Mouse (Mus musculus) bone marrow macrophage, adult 2 months (primary cell): ENCODE results near the gene Nfatc2ip. TPM values are rescaled to one million over a fixed set of nuclear protein-coding genes. Genes with fewer than 3 reads are reported as not detected.

ENCODE experiments used
- H3K27ac ChIP-seq: 2 replicates; pipeline ENCODE4 v1.5.1; 2012; ENCODE audit warnings: low read depth, low read length; ENCODE audit not compliant: insufficient read depth
- H3K4me1 ChIP-seq: 2 replicates; pipeline ENCODE4 v1.6.1; 2012; ENCODE audit warnings: low read length; ENCODE audit not compliant: control insufficient read depth, insufficient read depth
- H3K4me3 ChIP-seq: 2 replicates; pipeline ENCODE4 v1.5.1; 2012; ENCODE audit warnings: mild to moderate bottlenecking, low read length, moderate library complexity; ENCODE audit not compliant: insufficient read depth
- CTCF ChIP-seq: IDR thresholded peaks from 2 replicates; pipeline ENCODE4 v1.5.1; 2012; ENCODE audit warnings: low read depth, mild to moderate bottlenecking, low read length, moderate library complexity
- POLR2A ChIP-seq: IDR thresholded peaks from 2 replicates; pipeline ENCODE4 v1.6.1; 2012; ENCODE audit warnings: mild to moderate bottlenecking, low read depth, low read length, borderline replicate concordance
- polyA plus RNA-seq: library from polyadenylated mRNA; stranded (reverse); fragments of >200 nt; gene quantifications from 2 replicates; pipeline ENCODE4 v1.2.4, GENCODE M21; 2012; ENCODE audit not compliant: missing spikeins, insufficient read depth, insufficient read length

Nfatc2ip gene
- polyA plus RNA-seq = 9.5 and 10.3 TPM in 2 replicates

DNA sequence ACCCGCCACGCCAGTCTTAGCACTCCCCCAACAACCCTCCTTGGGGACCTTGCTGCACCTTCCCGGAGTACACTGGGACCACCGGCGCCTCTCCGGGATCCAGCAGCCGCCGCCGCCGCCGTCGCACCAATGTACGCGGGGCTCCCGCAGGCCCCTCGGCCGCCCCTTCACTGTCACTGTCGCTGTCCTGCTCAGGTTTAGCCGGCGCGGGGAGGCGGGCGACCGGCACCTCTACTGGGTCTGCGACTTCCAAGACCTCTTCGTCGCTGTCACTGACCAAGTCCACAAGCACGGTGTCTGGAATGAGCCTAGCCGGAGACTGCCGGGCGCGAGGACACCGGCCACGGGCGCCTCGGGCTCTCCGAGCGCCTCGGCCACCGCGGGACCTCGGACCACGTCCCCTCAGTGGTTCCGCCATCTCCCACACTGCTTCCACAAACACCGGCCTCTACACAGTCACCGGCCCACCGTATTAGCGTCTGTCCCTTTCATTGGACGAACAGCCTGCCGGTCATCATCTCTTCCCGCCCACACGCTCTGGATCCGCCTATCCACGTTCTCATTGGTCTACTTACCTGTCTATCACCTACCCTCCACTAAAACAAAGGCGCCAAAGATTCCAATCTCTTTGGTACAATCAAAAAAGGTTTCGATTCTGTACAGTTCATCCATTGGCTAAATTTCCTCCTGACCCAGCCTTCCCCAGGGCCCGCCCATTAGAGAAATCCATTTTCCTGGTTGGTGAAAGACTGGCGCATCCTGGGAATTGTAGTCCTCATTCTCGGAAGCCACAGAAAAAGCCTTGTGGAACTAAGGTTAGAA lies at the start of gene Nfatc2ip:
Gene Nfatc2ip, minus strand, starts transcription at position 440 of the 822 bp plus-strand sequence.
- TF ChIP-seq POLR2A (no peak), CTCF (no peak)
- H3K4me1 ChIP-seq = peaks cover 3% of the 10 kb centered on the region
- no peak within 1 kb of the TSS for H3K27ac ChIP-seq
- peak within 1 kb of the TSS; percentile 73 for H3K4me3 ChIP-seq

DNA sequence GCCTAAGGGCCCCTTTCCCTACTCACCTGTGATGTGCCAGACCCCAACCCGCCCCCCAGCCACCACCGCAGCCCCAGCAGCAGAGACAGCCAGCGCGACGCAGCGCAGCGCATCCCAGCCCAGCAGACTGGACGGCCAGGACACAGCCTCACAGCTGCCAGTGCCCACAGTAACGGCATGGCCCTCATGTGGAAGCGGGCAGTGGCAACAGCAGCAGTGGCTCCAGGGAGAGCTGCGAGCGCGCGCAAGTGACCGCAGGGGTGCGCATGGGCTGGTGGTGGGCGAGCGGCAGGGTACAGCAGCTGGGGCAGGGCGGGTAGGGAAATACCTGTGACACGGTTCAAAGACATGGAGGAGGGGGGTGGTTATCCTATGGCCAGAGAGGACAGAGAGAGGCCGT lies 49.7 kb upstream of the Nfatc2ip start:
- no peaks in the 10 kb centered on the region for H3K4me1 ChIP-seq
- H3K4me3 ChIP-seq = no peak overlapping the region
- no peak overlapping the region for H3K27ac ChIP-seq
- TF ChIP-seq POLR2A = no peak
- no peak for TF ChIP-seq CTCF

DNA sequence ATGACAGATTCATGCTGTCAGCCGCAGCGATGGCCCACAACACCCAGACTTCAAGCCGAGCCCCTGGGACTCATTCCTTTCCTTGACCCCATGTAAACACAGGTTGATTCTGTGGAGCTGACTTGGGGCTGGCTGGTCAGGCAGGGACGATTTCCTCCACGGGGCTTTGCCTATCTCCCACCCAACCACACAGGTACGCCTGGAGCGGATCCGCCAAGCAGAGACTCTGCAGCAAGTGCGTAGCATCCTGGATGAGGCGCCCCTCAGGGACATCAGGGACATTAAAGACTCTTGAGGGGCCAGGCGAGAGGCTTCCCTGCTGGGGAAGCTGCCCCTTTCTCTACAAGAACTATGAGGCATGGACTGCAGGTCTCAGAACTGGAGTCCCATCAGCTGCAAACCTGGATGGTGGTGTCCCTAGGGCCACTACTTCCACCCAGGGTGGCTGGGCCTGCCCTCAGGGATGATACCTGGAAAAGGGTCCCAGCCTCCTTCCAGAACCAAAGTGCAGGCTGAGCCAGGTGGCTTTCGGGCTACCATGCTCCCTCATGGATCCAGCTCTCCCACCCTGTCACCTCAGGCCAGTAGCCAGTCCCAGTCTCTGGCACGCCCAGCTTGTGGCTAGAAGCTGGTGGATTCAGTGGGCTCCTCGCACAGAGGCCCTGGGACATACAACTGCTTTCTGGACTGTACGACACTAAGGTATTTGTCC lies 48.7 kb upstream of the Nfatc2ip start:
- Histone ChIP-seq H3K4me1 (no peaks in the 10 kb centered on the region), H3K27ac (no peak overlapping the region), H3K4me3 (no peak overlapping the region)
- TF ChIP-seq CTCF (no peak), POLR2A (no peak)

DNA sequence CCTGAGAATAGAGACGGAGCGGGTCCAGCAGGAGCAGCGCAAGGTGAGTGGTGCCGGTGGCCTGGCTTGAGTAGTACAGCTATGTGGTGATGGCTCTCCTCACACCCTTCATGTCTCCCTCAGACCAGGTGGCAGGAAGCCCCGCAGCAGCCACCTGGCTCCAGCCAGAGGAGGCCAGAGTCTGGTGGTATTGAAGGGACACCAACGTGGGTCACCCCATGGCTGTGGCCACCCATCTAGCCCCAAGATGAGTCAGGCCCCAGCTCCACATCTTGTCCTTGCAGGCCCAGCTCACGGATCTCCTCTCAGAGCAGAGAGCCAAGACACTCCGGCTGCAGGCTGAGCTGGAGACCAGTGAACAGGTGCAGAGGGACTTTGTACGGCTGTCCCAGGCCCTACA lies 48.0 kb upstream of the Nfatc2ip start:
- Histone ChIP-seq H3K4me1 (no peaks in the 10 kb centered on the region), H3K4me3 (no peak overlapping the region), H3K27ac (no peak overlapping the region)
- TF ChIP-seq POLR2A (no peak), CTCF (no peak)

DNA sequence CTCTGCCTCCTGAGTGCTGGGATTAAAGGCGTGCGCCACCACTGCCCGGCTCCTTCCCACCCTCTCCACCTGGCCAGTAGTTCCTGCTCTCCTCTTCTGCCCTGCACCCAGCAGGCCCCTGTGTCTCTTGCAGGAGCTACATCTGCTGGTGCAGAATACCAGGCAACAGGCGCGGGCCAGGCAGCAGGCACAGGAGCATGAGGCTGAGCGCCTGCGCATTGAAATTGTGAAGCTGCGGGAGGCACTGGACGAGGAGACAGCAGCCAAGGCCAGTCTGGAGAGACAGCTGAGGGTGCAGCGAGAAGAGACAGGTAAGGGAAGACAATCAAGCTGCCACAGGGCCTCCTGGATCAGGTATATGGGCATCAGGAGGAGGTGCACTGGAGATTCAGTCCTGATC lies 47.5 kb upstream of the Nfatc2ip start:
- Histone ChIP-seq H3K4me3 (no peak overlapping the region), H3K4me1 (no peaks in the 10 kb centered on the region), H3K27ac (no peak overlapping the region)
- TF ChIP-seq POLR2A (no peak), CTCF (no peak)

DNA sequence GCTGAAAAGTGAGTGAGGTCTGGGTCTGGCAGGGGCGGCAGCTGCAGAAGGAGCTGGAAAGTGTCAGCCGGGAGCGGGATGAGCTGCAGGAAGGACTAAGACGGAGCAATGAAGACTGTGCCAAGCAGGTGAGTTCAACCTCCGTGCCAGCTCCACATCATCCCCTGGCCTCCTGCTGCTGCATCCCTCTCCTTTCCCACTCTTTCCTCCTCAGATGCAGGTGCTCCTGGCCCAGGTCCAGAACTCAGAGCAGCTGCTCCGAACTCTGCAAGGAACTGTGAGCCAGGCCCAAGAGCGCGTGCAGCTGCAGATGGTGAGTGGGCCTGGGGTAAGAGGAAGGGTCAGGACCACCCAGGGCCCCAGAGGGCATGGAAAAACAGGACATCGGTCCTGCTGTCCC lies 43.6 kb upstream of the Nfatc2ip start:
- H3K27ac ChIP-seq = no peak overlapping the region
- H3K4me1 ChIP-seq = no peaks in the 10 kb centered on the region
- H3K4me3 ChIP-seq = no peak overlapping the region
- no peak for TF ChIP-seq POLR2A
- TF ChIP-seq CTCF = no peak

DNA sequence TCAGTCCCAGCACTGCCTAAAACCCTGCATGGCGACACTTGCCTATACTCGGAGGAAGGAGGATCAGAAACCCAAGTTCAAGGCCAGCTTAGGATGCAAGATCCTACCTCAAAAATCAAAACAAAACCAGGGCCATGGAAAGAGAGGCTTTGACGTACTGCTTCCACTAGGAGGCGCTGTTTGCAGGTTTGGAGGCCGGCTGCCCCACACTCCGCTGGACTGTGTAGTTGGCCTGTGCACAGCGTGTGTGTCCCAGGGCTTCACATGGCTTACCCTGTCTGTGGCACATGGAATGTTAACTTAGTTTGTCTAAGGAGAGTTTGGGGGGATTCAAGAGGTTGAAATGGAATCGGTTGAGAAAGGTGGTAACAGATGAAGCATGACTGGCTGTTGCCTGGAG lies 40.3 kb upstream of the Nfatc2ip start:
- peak; percentile 91 for TF ChIP-seq CTCF
- no peak for TF ChIP-seq POLR2A
- H3K27ac ChIP-seq = no peak overlapping the region
- no peak overlapping the region for H3K4me3 ChIP-seq
- H3K4me1 ChIP-seq = no peaks in the 10 kb centered on the region

DNA sequence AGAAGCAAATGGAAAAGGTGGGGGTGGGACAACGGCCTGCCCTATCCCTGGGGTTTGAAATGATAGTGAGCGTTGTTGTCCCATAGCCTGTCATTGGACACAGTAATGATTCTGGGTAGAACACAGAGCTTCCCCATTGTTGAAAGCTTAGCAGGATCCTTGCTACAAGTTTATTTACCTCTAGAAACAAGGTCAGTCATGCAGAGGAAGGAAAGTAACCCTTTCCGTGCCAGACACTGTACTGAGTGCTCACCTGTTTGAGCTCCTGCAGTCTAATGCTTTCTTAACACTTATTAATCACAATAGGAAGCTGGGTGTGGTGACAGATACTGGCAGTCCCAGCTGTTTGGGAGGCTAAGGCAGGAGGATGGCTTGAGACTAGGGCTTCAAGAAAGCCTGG lies 39.3 kb upstream of the Nfatc2ip start:
- H3K27ac ChIP-seq = no peak overlapping the region
- no peaks in the 10 kb centered on the region for H3K4me1 ChIP-seq
- no peak overlapping the region for H3K4me3 ChIP-seq
- TF ChIP-seq CTCF (no peak), POLR2A (no peak)

DNA sequence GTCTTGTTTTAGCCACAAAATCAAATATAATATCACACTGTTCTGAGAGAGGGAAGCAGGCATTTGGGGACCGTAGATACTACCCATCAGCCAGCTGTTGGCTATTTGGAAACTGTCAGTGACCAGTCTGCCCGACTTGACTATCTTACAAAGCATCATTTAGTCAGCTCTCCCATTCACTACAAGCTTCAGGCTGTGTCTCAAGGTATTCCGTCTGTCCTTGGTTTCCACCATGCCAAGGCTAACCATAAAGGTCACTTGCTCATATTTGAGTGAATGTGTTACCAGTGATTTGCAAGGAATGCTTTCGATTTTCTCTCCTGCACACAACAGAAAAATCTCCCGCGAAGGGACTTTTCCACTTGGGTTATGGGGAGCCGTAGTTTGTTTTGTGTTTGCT lies 38.2 kb upstream of the Nfatc2ip start:
- Histone ChIP-seq H3K4me3 (no peak overlapping the region), H3K27ac (no peak overlapping the region), H3K4me1 (peaks cover under 1% of the 10 kb centered on the region; the same call in 1 of the 2 replicates)
- TF ChIP-seq CTCF (no peak), POLR2A (no peak)

DNA sequence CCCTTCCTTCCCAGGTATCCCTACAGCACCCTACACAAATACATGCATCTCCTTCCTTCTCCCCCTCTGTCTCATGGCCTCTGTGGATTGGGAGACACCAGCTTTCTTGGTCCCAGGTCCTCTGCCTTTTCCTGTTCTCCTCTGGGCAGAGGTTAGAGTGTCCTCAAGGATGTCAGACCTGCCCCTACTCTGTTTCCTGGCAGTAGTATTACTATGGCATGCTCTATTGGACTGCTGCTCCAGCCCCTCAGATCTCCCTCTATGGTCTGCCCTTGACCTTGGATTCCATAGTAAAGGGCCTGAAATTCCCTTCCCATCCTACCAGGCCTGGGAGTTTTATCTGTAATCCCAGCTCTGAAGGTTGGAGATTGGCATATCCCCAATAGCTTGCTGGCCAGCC lies 33.6 kb upstream of the Nfatc2ip start:
- Histone ChIP-seq H3K4me3 (no peak overlapping the region), H3K27ac (no peak overlapping the region), H3K4me1 (peaks cover 7% of the 10 kb centered on the region)
- TF ChIP-seq POLR2A = no peak
- TF ChIP-seq CTCF = no peak
